Mouse (Mus musculus): ENCODE results near the gene Poc1b. TPM values are rescaled to one million over a fixed set of nuclear protein-coding genes. Genes with fewer than 3 reads are reported as not detected.
"Not testable (repeated sequence)": the region's sequence is repeated elsewhere in the genome, so short reads cannot be mapped to it uniquely, and the experiment has no call there.

Gene Poc1b
- total RNA-seq, 2 experiments from 2014 or later: 8.6 to 11.2 TPM

- no peak for DNase-seq
Measured at GRCm38 (mm10) chr10:99197125-99197524, 90.3 kb downstream of the Poc1b start.

- DNase-seq: no peak
Measured at GRCm38 (mm10) chr10:99197607-99198305, 90.9 kb downstream of the Poc1b start.

- DNase-seq: no peak
Measured at GRCm38 (mm10) chr10:99198946-99199345, 92.1 kb downstream of the Poc1b start.

- DNase-seq: no peak
Measured at GRCm38 (mm10) chr10:99200944-99201343, 94.1 kb downstream of the Poc1b start.

GRCm38 (mm10) chr10:99201786-99202185 lies 95.0 kb downstream of the Poc1b start:
- peak; percentile 28 for DNase-seq

- DNase-seq: no peak
Measured at GRCm38 (mm10) chr10:99202363-99202762, 95.5 kb downstream of the Poc1b start.

GRCm38 (mm10) chr10:99203163-99203562 lies 96.3 kb downstream of the Poc1b start:
- no peak for DNase-seq

- DNase-seq: peak; percentile 49
Measured at GRCm38 (mm10) chr10:99203577-99204487, 97.0 kb downstream of the Poc1b start.

- peak; percentile 40 for DNase-seq
Measured at GRCm38 (mm10) chr10:99204553-99204952, 97.7 kb downstream of the Poc1b start.

GRCm38 (mm10) chr10:99207121-99207520 lies 100.3 kb downstream of the Poc1b start:
- no peak for DNase-seq

GRCm38 (mm10) chr10:99209146-99209800 lies 102.4 kb downstream of the Poc1b start:
- DNase-seq: no peak

GRCm38 (mm10) chr10:99211021-99211420 lies 104.2 kb downstream of the Poc1b start:
- no peak for DNase-seq

- DNase-seq: no peak
Measured at GRCm38 (mm10) chr10:99211503-99212265, 104.8 kb downstream of the Poc1b start.

- DNase-seq: no peak
Measured at GRCm38 (mm10) chr10:99214421-99215299, 107.8 kb downstream of the Poc1b start.

GRCm38 (mm10) chr10:99216570-99216969 lies 109.7 kb downstream of the Poc1b start:
- not testable (repeated sequence) for DNase-seq

GRCm38 (mm10) chr10:99221540-99221939 lies 114.7 kb downstream of the Poc1b start:
- no peak for DNase-seq

- DNase-seq: no peak
Measured at GRCm38 (mm10) chr10:99222726-99223125, 115.9 kb downstream of the Poc1b start.

- DNase-seq: no peak
Measured at GRCm38 (mm10) chr10:99224218-99224617, 117.4 kb downstream of the Poc1b start.

- no peak for DNase-seq
Measured at GRCm38 (mm10) chr10:99226782-99227181, 119.9 kb downstream of the Poc1b start.

GRCm38 (mm10) chr10:99227968-99228864 lies 121.4 kb downstream of the Poc1b start:
- DNase-seq: no peak

Measured in heart, postnatal 4 days (tissue).